Mouse (Mus musculus): ENCODE data around the gene Mast4. TPM values are rescaled to one million over a fixed set of nuclear protein-coding genes. Genes with fewer than 3 reads are reported as not detected.
"Not testable (repeated sequence)": the region's sequence is repeated elsewhere in the genome, so short reads cannot be mapped to it uniquely, and the experiment has no call there.

The Mast4 gene
- total and polyA plus RNA-seq, 3 experiments = 2.7 to 7.0 TPM; not detected in 1

DNA sequence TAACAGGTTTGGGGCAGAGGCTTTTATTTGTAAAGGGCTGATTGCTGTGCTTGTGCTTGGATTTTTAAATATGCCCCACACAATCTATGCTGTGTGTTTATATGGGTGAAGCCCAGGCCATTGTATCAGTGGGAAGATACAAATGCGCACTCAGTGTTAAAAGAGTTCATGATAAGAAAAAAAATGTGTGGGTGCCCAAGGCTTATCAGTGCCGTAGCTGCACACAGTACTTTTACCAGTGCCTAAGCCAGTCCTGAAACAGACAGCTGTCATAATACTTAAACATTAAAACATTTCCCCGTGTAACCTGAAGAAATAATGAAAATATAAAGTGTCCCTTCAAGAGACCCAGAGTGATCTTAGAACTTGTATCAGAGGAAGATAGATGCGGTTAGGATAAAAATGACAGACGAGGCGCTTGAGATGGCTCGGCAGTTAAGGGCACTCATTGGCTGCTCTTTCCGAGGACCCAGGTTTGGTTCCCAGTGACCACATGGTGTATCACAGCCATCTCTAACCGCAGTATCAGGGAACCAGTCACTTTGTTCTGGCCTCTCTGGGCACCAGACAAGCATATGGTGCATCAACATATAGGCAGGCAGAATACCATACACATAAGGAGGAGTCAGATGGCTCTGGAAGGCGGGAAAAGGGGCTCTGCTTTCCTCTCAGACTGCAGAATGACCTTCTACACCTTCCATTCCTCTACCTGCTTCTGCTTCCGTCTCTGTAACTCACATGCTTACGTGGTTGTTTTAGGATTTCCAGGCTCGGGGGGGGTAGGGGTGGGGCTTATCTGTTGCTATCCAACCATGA lies 594.4 kb downstream of the Mast4 start (continued):
- TF ChIP-seq JUND (IDR thresholded peaks at IDR 0.05; ENCODE audit: low read depth, low read length) (no peak), MXI1 (IDR thresholded peaks at IDR 0.05; ENCODE audit: low read depth, low read length) (peak; percentile 80), MAZ (IDR thresholded peaks at IDR 0.05; ENCODE audit: low read depth, low read length) (peak; percentile 80; the same call in 1 of the 2 replicates)

DNA sequence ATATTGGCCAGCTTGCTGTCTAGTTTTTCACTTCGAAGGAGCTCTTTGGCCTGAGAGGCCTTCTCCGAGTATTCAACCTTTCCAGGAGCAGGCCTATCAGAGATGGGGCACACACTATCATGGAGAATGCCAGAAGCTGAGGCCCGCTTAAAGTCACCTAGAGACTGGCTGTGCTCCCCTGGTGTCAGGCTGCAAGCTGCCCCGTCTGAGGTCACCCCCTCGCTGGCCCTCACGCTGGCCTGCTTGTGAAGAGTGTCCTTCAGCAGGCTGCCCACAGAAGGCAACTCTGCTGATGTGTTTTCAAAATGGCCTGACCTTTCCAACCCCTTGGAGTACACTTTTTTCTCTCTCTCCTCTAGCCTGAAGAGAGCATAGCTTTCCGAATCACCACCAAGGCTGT lies 596.5 kb downstream of the Mast4 start:
- no peaks in the 10 kb centered on the region for H3K27me3 ChIP-seq (ENCODE audit: control insufficient read depth in 1 of 2, insufficient read depth in 2 of 2, low read length in 2 of 2)
- no peak overlapping the region for H3K4me3 ChIP-seq (ENCODE audit: control insufficient read depth in 1 of 2, insufficient read depth in 1 of 2, low read depth in 2 of 2, low read length in 2 of 2)
- no peaks in the 10 kb centered on the region for H3K79me2 ChIP-seq (ENCODE audit: control insufficient read depth, insufficient read depth, low read length, poor library complexity)
- no peaks in the 10 kb centered on the region for H3K9me3 ChIP-seq (replicated peaks; ENCODE audit: insufficient read depth, low read length)
- peaks cover 0 to 18% of the 10 kb centered on the region in 2 experiments; a peak in 2 of 4 replicates for H3K36me3 ChIP-seq (ENCODE audit: control insufficient read depth in 1 of 2, insufficient read depth in 2 of 2, low read length in 2 of 2)
- TF ChIP-seq GABPA (IDR thresholded peaks at IDR 0.05; ENCODE audit: low read depth, low read length) = no peak
- no peak for TF ChIP-seq CTCF (IDR thresholded peaks at IDR 0.05 in 2 of 3, conservative IDR thresholded peaks at IDR 0.05 in 1 of 3; ENCODE audit: control insufficient read depth in 1 of 3, insufficient read depth in 1 of 3, low read depth in 2 of 3, low read length in 3 of 3, poor library complexity in 1 of 3, severe bottlenecking in 1 of 3)
- no peak for TF ChIP-seq RCOR1 (IDR thresholded peaks at IDR 0.05; ENCODE audit: low read depth, low read length)
- TF ChIP-seq E2F4 (IDR thresholded peaks at IDR 0.05; ENCODE audit: borderline replicate concordance, low read depth, low read length) = no peak
- no peak for TF ChIP-seq MXI1 (IDR thresholded peaks at IDR 0.05; ENCODE audit: low read depth, low read length)
- no peak overlapping the region for H3K27ac ChIP-seq (ENCODE audit: control insufficient read depth, low read depth, low read length)
- peaks cover 9 to 21% of the 10 kb centered on the region in 2 experiments for H3K4me1 ChIP-seq (ENCODE audit: control insufficient read depth in 1 of 2, insufficient read depth in 2 of 2, low read length in 2 of 2)
- H3K9ac ChIP-seq (ENCODE audit: control insufficient read depth, low read depth, low read length, poor library complexity, severe bottlenecking) = no peak overlapping the region
- DNase-seq (ENCODE audit: low read depth, low spot score) = no peak

DNA sequence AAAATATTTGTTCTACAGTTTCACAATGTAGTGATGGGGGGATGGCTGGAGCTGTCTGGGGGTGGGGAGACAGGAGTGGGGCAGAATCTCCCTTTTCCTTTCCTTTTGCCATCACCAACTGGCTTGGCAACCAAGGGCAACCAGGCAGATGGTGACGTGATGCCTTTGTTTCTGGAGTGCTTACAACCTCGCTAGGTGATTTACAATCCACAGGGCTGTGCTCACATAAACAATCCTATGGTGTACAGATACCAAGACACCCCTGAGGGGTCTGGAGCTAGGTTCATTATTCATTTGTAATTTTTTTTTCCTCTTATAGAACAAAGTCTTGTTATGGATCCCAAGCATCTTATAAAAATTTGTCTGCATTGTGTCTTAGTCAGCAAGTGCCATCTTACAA lies 601.2 kb downstream of the Mast4 start:
- Histone ChIP-seq H3K9ac (ENCODE audit: control insufficient read depth, low read depth, low read length, poor library complexity, severe bottlenecking) (no peak overlapping the region), H3K4me3 (ENCODE audit: control insufficient read depth in 1 of 2, insufficient read depth in 1 of 2, low read depth in 2 of 2, low read length in 2 of 2) (no peak overlapping the region), H3K27me3 (ENCODE audit: control insufficient read depth in 1 of 2, insufficient read depth in 2 of 2, low read length in 2 of 2) (no peaks in the 10 kb centered on the region), H3K9me3 (replicated peaks; ENCODE audit: insufficient read depth, low read length) (no peaks in the 10 kb centered on the region), H3K27ac (ENCODE audit: control insufficient read depth, low read depth, low read length) (no peak overlapping the region), H3K4me1 (ENCODE audit: control insufficient read depth in 1 of 2, insufficient read depth in 2 of 2, low read length in 2 of 2) (peaks cover 6 to 7% of the 10 kb centered on the region in 2 experiments), H3K36me3 (ENCODE audit: control insufficient read depth in 1 of 2, insufficient read depth in 2 of 2, low read length in 2 of 2) (peaks cover 0 to 8% of the 10 kb centered on the region in 2 experiments; a peak in 2 of 4 replicates), H3K79me2 (ENCODE audit: control insufficient read depth, insufficient read depth, low read length, poor library complexity) (no peaks in the 10 kb centered on the region)
- DNase-seq (ENCODE audit: low read depth, low spot score) = no peak
- no peak for TF ChIP-seq JUND (IDR thresholded peaks at IDR 0.05; ENCODE audit: low read depth, low read length)

DNA sequence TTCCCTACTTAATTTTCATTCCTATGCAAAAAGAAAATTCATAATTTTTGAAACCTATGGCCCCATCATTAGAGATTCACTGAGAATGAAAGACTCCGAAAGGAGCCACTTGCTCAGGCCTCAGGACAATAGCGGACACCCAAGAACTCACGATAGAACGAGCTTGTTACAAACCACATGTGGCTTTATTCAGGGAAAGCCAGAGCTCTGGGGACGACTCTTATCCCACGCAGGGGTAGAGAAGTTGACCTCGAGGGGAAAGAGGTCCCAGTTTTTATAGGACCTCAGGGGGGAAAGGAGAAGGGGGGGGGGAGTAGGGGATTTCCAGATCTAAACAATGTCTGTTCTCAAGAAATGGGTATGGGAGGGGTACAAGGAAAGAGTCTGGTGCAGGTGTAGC lies 605.3 kb downstream of the Mast4 start:
- not testable (repeated sequence) for H3K9me3 ChIP-seq (replicated peaks; ENCODE audit: insufficient read depth, low read length); DNase-seq (ENCODE audit: low read depth, low spot score); H3K27me3 ChIP-seq (ENCODE audit: control insufficient read depth in 1 of 2, insufficient read depth in 2 of 2, low read length in 2 of 2); H3K4me3 ChIP-seq (ENCODE audit: control insufficient read depth in 1 of 2, insufficient read depth in 1 of 2, low read depth in 2 of 2, low read length in 2 of 2); H3K27ac ChIP-seq (ENCODE audit: control insufficient read depth, low read depth, low read length); H3K79me2 ChIP-seq (ENCODE audit: control insufficient read depth, insufficient read depth, low read length, poor library complexity); H3K9ac ChIP-seq (ENCODE audit: control insufficient read depth, low read depth, low read length, poor library complexity, severe bottlenecking)
- peaks cover 10 to 13% of the 10 kb centered on the region in 2 experiments for H3K4me1 ChIP-seq (ENCODE audit: control insufficient read depth in 1 of 2, insufficient read depth in 2 of 2, low read length in 2 of 2)
- peaks cover 0 to 17% of the 10 kb centered on the region in 2 experiments; a peak in 2 of 4 replicates for H3K36me3 ChIP-seq (ENCODE audit: control insufficient read depth in 1 of 2, insufficient read depth in 2 of 2, low read length in 2 of 2)

Data from MEL (cell line).